Mouse (Mus musculus) liver, embryonic 13.5 days (tissue): Measurements from ENCODE around the gene Elof1. TPM values are rescaled to one million over a fixed set of nuclear protein-coding genes. Genes with fewer than 3 reads are reported as not detected.

Experiments
- ATAC-seq: fragments of 200-750 bp; cut with Nextera tagmentation; 2 replicates; pipeline ENCODE4 v1.8.0; 2017; ENCODE audit warnings: low read depth, mild to moderate bottlenecking, moderate number of reproducible peaks, moderate library complexity
- DNase-seq: peaks from one replicate; pipeline ENCODE4 v3.0.0; 2022
- H3K27ac ChIP-seq: fragments of 300-500 bp; sonication (generic); 2 replicates; pipeline ENCODE4 v1.5.1; 2015; ENCODE audit warnings: moderate library complexity, mild to moderate bottlenecking, inconsistent platforms
- H3K27me3 ChIP-seq: fragments of 300-500 bp; sonication (generic); 2 replicates; pipeline ENCODE4 v1.6.1; 2015; ENCODE audit warnings: mild to moderate bottlenecking, inconsistent platforms
- H3K36me3 ChIP-seq: fragments of 300-500 bp; sonication (generic); 2 replicates; pipeline ENCODE4 v1.6.1; 2015; ENCODE audit warnings: mild to moderate bottlenecking, inconsistent platforms
- H3K4me1 ChIP-seq: fragments of 300-500 bp; sonication (generic); replicated peaks from 2 replicates; pipeline ENCODE4 v1.6.1; 2015; ENCODE audit warnings: inconsistent platforms
- H3K4me2 ChIP-seq: fragments of 300-500 bp; sonication (generic); 2 replicates; pipeline ENCODE4 v1.6.1; 2015; ENCODE audit warnings: inconsistent platforms, mild to moderate bottlenecking, moderate library complexity
- H3K4me3 ChIP-seq: fragments of 300-500 bp; sonication (generic); replicated peaks from 2 replicates; pipeline ENCODE4 v1.5.1; 2015; ENCODE audit warnings: mild to moderate bottlenecking, inconsistent platforms
- H3K9ac ChIP-seq: fragments of 300-500 bp; sonication (generic); 2 replicates; pipeline ENCODE4 v1.6.1; 2015; ENCODE audit warnings: mild to moderate bottlenecking, inconsistent platforms
- H3K9me3 ChIP-seq: fragments of 300-500 bp; sonication (generic); replicated peaks from 2 replicates; pipeline ENCODE4 v1.6.1; 2016; ENCODE audit warnings: inconsistent platforms
- WGBS: fragments of 180-500 bp; shearing (Covaris S2); methylation state at CpG from one replicate; pipeline ENCODE4 v1.1.7; 2015; ENCODE audit not compliant: insufficient replicate concordance; 5-methylcytosine and 5-hydroxymethylcytosine counted together
- polyA plus RNA-seq: library from polyadenylated mRNA; unstranded; fragments of >200 nt; fragmentation: Nextera tagmentation; extraction: Ambion mirVana; gene quantifications from 2 replicates; pipeline ENCODE4 v1.2.1, GENCODE M21; 2015

The Elof1 gene
- polyA plus RNA-seq, 1 experiment from 2014 or later, result 109 TPM

DNA sequence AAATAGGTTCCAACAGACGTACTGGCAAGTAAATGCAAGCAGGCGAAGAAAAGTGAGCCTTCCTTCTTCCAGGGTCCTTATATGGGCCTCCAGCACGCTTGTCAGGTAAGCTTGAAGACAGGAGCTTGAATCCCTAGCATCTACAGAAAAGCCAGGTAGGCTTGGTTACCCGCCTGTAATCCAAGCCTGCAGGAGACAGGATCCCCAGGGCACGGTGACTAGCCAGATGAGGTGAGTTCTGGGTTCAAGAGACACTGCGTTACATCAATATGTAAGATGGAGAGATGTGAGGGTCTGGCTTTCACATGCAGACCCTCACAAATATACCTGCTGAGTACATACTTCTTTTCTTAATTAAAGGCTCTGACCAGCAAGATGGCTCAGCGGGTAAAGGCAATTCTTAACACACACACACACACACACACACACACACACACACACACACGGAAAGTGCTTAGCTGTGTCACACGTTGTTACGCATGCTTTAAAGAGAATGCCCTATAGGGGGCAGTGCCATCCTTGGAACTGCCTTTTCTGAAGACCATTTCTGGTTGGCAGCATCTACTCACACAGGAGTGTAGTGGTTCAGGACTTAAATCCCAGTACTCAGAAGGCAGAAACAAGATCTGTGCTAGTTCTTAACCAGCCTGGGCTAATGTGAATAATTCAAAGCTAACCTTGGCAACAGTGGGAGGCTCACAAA lies 933 bp upstream of the Elof1 start:
- Histone ChIP-seq H3K4me1 (peaks cover 65% of the 10 kb centered on the region), H3K4me2 (peak overlapping the region; percentile 92), H3K4me3 (peak overlapping the region; percentile 92), H3K27ac (peak overlapping the region; percentile 61), H3K9ac (peak overlapping the region; percentile 68), H3K9me3 (no peaks in the 10 kb centered on the region), H3K27me3 (no peaks in the 10 kb centered on the region), H3K36me3 (peaks cover 16% of the 10 kb centered on the region)
- no peak for ATAC-seq
- WGBS, result 34% methylated on average over 10 of the region's 10 CpGs
- peak; percentile 67 for DNase-seq

DNA sequence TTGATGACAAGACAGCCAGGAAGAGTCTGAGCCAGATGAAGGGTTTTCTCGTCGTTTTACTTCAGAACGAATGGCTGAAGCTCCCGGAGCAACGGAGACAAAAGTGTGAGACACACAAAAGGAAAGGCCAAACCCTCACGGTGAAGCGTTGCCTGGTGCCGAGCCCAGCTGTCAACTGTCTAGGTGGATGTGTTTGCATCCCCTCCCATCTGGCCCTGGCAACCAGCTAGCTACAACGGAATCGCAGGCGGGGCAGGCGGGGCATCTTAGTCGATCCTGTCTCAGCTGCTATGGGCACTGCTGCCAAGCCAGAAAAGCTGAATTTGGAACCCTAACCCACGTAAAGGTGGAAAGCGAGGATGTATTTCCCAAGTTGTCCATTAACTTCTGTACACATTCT lies 886 bp downstream of the Elof1 start:
- no peak for ATAC-seq
- H3K9me3 ChIP-seq, result no peaks in the 10 kb centered on the region
- peaks cover 47% of the 10 kb centered on the region for H3K4me1 ChIP-seq
- H3K27me3 ChIP-seq, result no peaks in the 10 kb centered on the region
- H3K27ac ChIP-seq, result peak overlapping the region; percentile 82; the same call in 1 of the 2 replicates
- no peak for DNase-seq
- H3K4me3 ChIP-seq, result peak overlapping the region; percentile 92
- peak overlapping the region; percentile 92 for H3K4me2 ChIP-seq
- peaks cover 34% of the 10 kb centered on the region for H3K36me3 ChIP-seq
- 26% methylated on average over 15 of the region's 15 CpGs for WGBS
- peak overlapping the region; percentile 89 for H3K9ac ChIP-seq

DNA sequence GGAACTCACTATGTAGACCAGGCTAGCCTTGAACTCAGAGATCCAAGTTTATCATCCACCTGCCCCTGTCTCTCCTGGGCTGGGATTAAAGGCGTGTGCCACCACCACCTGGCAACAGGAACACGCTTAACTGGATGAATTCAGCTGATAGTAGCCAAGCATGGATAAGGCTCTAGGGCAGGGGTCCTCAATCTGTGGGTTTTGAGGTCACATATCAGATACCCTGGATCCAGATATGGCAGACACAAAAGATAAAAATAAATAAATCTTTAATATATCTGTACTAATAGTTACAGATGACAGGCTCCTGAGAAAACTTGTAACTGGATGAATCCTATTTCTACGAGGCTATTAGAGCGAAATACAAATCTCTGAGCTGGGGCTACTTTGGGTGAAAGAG lies 1.3 kb downstream of the Elof1 start:
- peak overlapping the region; percentile 92 for H3K4me3 ChIP-seq
- WGBS, result 83% methylated on average over 4 of the region's 4 CpGs
- peaks cover 38% of the 10 kb centered on the region for H3K36me3 ChIP-seq
- H3K27ac ChIP-seq, result no peak overlapping the region
- H3K4me1 ChIP-seq, result peaks cover 43% of the 10 kb centered on the region
- peak overlapping the region; percentile 92 for H3K4me2 ChIP-seq
- H3K27me3 ChIP-seq, result no peaks in the 10 kb centered on the region
- ATAC-seq, result no peak
- DNase-seq, result no peak
- no peaks in the 10 kb centered on the region for H3K9me3 ChIP-seq
- H3K9ac ChIP-seq, result peak overlapping the region; percentile 89

DNA sequence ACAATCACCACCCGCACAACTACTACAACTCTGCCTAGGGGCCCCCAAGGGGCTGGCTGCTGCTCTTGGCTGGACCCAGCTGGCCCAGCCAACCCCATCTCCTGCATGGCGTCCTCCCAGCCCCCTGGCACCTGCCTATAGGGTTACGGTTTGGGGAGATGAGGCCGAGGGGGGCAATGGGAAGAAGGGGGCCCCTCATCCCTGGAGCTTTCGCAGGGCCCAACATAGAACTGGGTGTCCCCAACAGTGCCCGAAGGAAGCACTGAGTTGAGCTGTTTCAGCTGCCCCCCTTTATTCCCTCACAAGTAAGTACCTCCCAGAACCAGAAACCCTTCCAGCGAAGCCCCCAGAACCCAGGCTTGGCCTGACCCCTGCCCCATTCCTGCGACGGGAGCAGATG lies 8.8 kb downstream of the Elof1 start:
- Histone ChIP-seq H3K4me2 (no peak overlapping the region), H3K9ac (no peak overlapping the region), H3K4me3 (no peak overlapping the region), H3K36me3 (peaks cover 36% of the 10 kb centered on the region), H3K4me1 (no peaks in the 10 kb centered on the region), H3K9me3 (no peaks in the 10 kb centered on the region), H3K27ac (no peak overlapping the region), H3K27me3 (peaks cover 13% of the 10 kb centered on the region; the same call in 1 of the 2 replicates)
- no peak for DNase-seq
- ATAC-seq, result peak; percentile 18; the same call in 1 of the 2 replicates
- 78% methylated on average over 9 of the region's 9 CpGs for WGBS

DNA sequence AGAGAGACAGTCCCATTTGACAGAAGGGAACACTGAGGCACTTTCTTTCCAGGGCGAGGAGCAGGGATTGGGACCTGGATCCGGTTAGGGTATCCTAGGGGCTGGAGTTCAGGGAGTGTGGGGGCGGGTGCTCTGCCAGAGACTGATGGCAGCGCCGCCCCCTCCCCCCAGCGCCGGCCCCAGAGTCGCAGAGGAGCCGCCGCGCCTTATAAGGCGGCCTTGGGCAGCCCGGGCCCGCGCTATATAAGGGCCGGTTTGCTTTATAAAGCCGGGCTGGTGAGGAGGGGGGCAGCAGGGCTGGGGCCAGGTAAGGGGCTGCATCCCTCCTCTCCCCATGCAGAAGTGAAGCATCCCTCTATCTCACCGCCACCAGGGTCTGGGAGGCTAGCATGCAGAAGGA lies 17.1 kb downstream of the Elof1 start:
- DNase-seq (no peak), ATAC-seq (no peak)
- WGBS, result 5% methylated on average over 18 of the region's 18 CpGs
- peaks cover 18% of the 10 kb centered on the region for H3K4me1 ChIP-seq
- H3K27me3 ChIP-seq, result peaks cover 82% of the 10 kb centered on the region
- no peak overlapping the region for H3K4me2 ChIP-seq
- no peaks in the 10 kb centered on the region for H3K36me3 ChIP-seq
- no peak overlapping the region for H3K27ac ChIP-seq
- H3K9ac ChIP-seq, result no peak overlapping the region
- no peak overlapping the region for H3K4me3 ChIP-seq
- no peaks in the 10 kb centered on the region for H3K9me3 ChIP-seq

DNA sequence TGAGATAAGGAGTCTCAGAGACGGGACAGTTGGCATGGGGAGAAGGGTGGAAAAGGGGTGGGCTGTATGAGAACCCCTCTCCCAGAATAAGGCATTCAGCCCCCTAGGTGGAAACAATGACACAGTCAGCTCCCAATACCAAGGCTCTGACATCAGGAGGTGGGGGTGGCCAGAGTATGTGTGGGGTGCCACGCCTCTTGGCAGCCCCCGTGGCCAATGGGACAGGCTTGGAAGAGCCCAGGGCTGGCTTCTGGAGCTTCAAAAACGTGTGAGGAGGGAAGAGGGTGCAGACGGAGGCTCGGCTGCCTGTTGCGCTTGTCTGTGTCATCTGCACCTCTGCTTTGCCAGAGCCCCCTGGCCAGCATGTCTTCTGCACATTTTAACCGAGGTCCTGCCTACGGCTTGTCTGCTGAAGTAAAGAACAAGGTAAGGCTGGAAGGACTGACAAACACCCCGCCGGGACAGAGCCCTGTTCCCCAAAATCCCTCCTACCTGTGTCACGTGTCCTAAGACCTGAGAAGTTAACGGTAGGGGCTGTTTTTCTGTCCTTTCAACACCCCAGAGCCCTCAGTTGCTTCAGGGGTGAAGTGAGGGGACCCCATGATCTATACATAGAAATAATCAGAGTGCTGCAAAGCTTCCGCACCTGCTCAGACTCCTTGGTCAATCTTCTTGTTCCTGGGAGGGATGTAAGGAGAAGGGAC lies 17.8 kb downstream of the Elof1 start, which contains the start of gene Cnn1:
Gene Cnn1 (plus strand): TSS at position 224 of the 704 bp plus-strand sequence.
- peaks cover 83% of the 10 kb centered on the region for H3K27me3 ChIP-seq
- no peak within 1 kb of the TSS for H3K4me2 ChIP-seq
- H3K4me1 ChIP-seq, result peaks cover 18% of the 10 kb centered on the region
- no peak for ATAC-seq
- H3K9me3 ChIP-seq, result no peaks in the 10 kb centered on the region
- 6% methylated on average over 14 of the region's 14 CpGs for WGBS
- H3K36me3 ChIP-seq, result no peaks in the 10 kb centered on the region
- H3K27ac ChIP-seq, result no peak within 1 kb of the TSS
- H3K4me3 ChIP-seq, result no peak within 1 kb of the TSS
- no peak within 1 kb of the TSS for H3K9ac ChIP-seq
- no peak for DNase-seq

DNA sequence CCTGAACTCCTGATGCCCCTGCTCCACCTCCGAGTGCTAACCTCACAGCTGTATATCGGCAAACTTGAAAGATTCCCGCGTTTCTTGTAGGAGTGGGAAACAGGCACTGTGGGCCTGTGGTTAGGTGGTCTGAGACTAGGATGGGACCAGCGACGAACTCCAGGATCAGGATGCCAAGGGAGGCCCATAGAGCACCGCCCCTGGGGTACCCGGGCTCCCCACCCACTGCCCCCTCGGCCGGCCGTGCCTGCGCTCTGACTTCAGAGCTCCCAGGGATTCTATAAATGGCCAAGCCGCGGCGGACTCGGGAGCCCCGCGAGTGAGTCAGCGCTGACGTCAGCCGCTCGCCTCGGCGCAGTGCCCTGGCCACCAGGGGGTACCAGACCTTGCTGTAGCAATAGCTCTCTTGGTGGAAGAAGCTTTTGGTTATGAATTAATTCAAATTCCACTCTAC lies 21.1 kb downstream of the Elof1 start:
- Histone ChIP-seq H3K4me2 (peak overlapping the region; percentile 77), H3K9me3 (no peaks in the 10 kb centered on the region), H3K4me3 (peak overlapping the region; percentile 52), H3K4me1 (peaks cover 18% of the 10 kb centered on the region), H3K27ac (no peak overlapping the region), H3K9ac (peak overlapping the region; percentile 71), H3K27me3 (peaks cover 67% of the 10 kb centered on the region), H3K36me3 (no peaks in the 10 kb centered on the region)
- ATAC-seq (peak; percentile 83), DNase-seq (peak; percentile 78)
- 2% methylated on average over 24 of the region's 24 CpGs for WGBS

DNA sequence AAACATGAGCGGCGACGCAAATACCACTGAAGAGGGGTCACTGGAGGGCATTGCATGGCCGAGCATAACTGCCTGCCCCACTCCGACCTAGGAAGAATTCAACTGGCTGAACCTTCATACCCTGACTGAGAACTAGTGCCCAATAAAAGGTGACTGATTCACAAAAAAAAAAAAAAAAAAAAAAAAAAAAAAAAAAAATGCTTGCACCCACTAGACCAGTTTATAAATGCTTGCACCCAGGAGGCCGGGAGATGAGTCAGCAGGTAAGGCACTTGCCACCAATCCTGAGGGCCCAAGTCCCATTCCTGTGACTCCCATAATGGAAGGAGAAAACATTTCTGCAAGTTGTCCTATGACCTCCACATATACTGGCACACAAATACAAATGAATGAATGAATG lies 24.2 kb downstream of the Elof1 start:
- H3K36me3 ChIP-seq, result no peaks in the 10 kb centered on the region
- H3K4me3 ChIP-seq, result no peak overlapping the region
- H3K27me3 ChIP-seq, result peaks cover 36% of the 10 kb centered on the region
- H3K9me3 ChIP-seq, result no peaks in the 10 kb centered on the region
- peaks cover 8% of the 10 kb centered on the region for H3K4me1 ChIP-seq
- ATAC-seq (no peak), DNase-seq (no peak)
- no peak overlapping the region for H3K4me2 ChIP-seq
- H3K9ac ChIP-seq, result no peak overlapping the region
- 79% methylated on average over 6 of the region's 6 CpGs for WGBS
- H3K27ac ChIP-seq, result no peak overlapping the region

DNA sequence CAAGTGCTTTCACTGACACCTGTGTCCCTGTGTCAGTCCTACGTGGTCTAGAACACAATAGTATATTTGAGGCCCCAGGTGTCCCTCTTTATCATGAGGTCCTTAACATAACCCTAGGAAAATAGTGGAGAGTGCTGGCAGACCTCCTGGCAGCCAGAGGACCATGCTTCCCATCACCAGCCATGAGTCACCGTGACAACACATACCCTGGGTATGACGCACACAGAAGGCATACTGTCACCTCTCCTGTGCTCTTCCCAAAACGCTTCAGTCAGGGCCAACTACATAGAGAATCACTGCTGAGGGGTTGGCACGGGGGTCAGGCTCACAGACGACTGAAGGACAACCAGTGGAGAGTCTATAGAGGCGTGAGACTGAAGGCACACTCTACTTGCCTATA lies 27.0 kb downstream of the Elof1 start:
- Histone ChIP-seq H3K4me1 (peaks cover 15% of the 10 kb centered on the region), H3K27ac (no peak overlapping the region), H3K9me3 (no peaks in the 10 kb centered on the region), H3K36me3 (no peaks in the 10 kb centered on the region), H3K4me3 (no peak overlapping the region), H3K9ac (no peak overlapping the region), H3K27me3 (peaks cover 16% of the 10 kb centered on the region), H3K4me2 (no peak overlapping the region)
- no peak for DNase-seq
- no peak for ATAC-seq
- WGBS, result 75% methylated on average over 7 of the region's 7 CpGs

DNA sequence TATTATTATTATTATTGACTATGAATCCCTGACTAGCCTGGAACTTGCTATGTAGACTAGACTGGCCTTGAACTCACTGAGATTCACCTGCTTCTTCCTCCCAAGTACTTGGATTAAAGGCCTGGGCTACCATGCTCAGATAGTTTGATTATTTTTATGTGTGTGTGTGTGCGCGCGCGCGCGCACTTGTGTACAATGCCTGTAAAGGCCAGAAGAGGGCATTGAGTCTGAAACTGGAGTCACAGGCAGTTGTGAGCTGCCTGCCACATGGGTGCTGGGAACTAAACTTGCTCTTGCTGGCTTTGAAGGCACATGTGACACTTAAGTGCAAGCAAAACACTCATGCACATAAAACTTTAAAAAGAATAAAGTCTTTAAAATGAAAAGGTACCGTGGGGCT lies 27.7 kb downstream of the Elof1 start:
- peaks cover 21% of the 10 kb centered on the region for H3K4me1 ChIP-seq
- no peak overlapping the region for H3K4me2 ChIP-seq
- H3K36me3 ChIP-seq, result no peaks in the 10 kb centered on the region
- no peak overlapping the region for H3K4me3 ChIP-seq
- H3K27ac ChIP-seq, result no peak overlapping the region
- H3K27me3 ChIP-seq, result peaks cover 9% of the 10 kb centered on the region
- WGBS, result 92% methylated on average over 7 of the region's 7 CpGs
- no peaks in the 10 kb centered on the region for H3K9me3 ChIP-seq
- H3K9ac ChIP-seq, result no peak overlapping the region
- ATAC-seq (no peak), DNase-seq (no peak)

DNA sequence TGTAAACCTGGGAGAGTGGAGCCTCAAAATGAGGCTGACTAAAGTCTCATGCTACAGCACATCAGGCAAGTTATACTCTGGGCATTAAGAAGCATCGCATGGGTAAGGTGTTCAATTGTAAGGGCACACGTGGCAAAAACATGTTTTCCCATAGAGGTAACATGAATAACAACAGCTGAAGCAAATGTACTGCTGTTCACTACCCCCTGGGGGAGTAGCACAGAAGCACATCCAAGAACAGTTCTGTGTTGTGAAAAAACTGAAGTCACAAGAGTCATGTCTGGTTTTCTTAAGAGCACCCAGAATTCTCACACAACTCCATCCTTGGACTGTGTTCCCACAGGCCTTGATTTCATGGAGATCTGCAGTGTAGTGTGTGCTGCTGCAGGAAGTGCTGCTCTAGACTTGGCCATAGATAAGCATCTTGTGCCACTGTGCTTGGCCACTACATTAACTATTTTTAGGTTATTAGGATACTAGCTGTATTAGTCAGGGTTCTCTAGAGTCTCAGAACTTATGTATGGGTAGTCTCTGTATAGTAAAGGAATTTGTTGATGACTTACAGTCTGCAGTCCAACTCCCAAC lies 29.8 kb downstream of the Elof1 start:
- no peak overlapping the region for H3K27ac ChIP-seq
- no peak for DNase-seq
- no peak for ATAC-seq
- peaks cover 13% of the 10 kb centered on the region; the same call in 1 of the 2 replicates for H3K36me3 ChIP-seq
- H3K27me3 ChIP-seq, result no peaks in the 10 kb centered on the region
- H3K4me1 ChIP-seq, result peaks cover 36% of the 10 kb centered on the region
- no peaks in the 10 kb centered on the region for H3K9me3 ChIP-seq
- 64% methylated on average over 2 of the region's 2 CpGs for WGBS
- H3K9ac ChIP-seq, result no peak overlapping the region
- no peak overlapping the region for H3K4me2 ChIP-seq
- H3K4me3 ChIP-seq, result no peak overlapping the region
